Mouse (Mus musculus): ENCODE data around the gene Pawr. TPM values are rescaled to one million over a fixed set of nuclear protein-coding genes. Genes with fewer than 3 reads are reported as not detected.

Gene Pawr
- total RNA-seq (2023) = 0.54 TPM in 1 of 4 replicates, not detected in the others

GRCm38 (mm10) chr10:108331784-108332561 lies at the start of gene Pawr:
Gene Pawr, plus strand, starts transcription at chr10:108332121.

Other genes with a start within 250 kb of the Pawr start
- gene Ppp1r12a, start 169.9 kb upstream of the Pawr start, total RNA-seq (2023) = 169 to 181 TPM (median 171 TPM) in 4 replicates

All from B cell, adult 62 days (primary cell).